Mouse (Mus musculus) cerebellum, adult 18-20 months (tissue): ENCODE results near the gene Zfp202.

Experiments used
- DNase-seq, 2 experiments: peaks; one replicate each; pipeline ENCODE4 v3.0.0; 2021

The Zfp202 gene

DNA sequence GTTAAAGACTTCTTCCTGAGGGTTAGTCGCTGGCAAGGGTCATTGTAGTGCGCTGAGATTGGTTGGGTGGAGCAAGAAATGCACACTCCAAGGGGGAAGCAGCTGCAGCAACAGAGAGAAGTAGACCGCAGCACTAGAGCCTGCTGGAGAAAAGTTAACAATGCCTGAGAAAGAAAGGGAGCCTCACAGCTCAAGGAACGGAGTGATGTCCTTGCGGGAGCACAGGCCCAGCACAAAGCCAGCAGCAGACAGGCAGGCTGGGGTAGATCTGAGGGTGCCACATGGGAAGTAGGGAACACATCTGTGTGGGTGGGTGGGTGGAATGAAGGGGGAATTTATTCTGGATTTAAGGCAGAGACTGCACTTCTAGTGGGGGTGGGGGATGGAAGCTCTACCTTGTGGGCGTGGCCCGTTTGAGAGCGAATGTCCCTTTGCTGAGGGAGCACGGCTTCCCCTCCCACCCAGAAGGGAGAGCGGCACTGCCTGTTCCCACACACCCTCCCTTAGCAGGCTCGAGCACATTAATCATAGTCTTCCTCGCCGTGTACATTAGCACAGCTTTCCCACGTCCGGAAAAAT, 49.2 kb downstream of the Zfp202 start:
- peak; percentile 29 to 48 for DNase-seq

GRCm38 (mm10) chr9:40241951-40242888, 50.1 kb downstream of the Zfp202 start:
- peak; percentile 5 to 18 for DNase-seq

GRCm38 (mm10) chr9:40245466-40245865, 53.4 kb downstream of the Zfp202 start:
- DNase-seq, result no peak

DNA sequence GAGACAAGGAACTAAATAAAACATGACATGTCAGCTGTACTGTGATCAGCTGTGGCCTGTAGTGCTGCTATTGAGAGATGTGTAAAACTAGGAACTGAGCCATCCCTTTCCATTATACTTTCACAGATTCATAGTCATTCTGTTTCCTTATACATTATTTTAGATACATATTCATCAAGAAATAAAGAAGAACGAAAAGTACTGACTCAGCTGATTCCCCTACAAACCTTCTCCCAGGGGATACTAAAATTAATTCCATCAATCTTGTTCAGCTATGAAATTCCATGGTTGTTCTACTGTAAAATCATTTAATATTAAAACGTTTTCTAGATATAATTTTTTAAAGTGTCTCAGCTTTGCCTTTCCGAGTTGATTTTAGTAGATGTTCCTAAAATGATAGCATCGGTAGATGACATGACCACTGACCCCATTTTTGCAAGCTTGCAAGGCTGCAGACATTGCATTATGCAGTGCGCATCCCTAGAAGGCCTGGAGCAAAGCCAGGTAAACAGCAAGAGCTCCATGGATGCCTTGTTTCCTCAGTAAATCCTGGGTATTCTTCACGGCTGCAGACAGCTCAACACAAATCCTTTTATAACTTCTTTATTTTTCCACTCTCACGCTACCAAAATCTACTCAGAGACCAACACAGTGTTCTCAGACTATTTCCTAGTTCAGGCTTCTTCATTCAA, 54.0 kb downstream of the Zfp202 start:
- peak in 1 of 2 experiments; percentile 8 for DNase-seq

DNA sequence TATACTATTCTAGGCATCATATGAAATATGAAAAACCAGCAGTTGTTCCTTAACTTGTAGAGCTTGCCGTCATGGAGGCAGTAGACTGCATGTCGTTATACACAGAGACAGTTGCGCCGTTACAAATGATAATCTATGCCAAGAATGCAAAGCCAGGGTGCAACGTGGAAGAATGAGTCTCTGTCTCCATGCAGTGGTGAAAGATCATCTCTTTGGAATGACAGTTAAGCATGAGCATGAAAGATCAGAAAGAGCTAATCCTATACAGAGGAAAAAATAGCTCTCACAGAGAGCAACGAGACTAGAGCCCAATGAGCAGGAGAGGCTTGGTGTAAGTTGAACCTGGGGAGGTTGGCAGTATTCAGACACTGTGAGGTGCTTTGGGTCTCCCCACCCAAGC, 54.6 kb downstream of the Zfp202 start:
- DNase-seq, result no peak

- no peak for DNase-seq
Measured at GRCm38 (mm10) chr9:40249106-40249505, 57.0 kb downstream of the Zfp202 start.

GRCm38 (mm10) chr9:40252459-40252858, 60.3 kb downstream of the Zfp202 start:
- no peak for DNase-seq
